Mouse (Mus musculus) C2C12 (cell line): ENCODE results near the gene Spen.

Source experiments
- CEBPB ChIP-seq: IDR thresholded peaks from one replicate; pipeline ENCODE4 v1.6.1; 2011; ENCODE audit warnings: low read depth, mild to moderate bottlenecking, control low read depth, moderate library complexity
- CTCF ChIP-seq: IDR thresholded peaks from one replicate; pipeline ENCODE4 v1.5.1; 2011; ENCODE audit not compliant: control insufficient read depth, insufficient read depth, insufficient read length
- MAX ChIP-seq: IDR thresholded peaks from one replicate; pipeline ENCODE4 v1.6.1; 2011; ENCODE audit warnings: mild to moderate bottlenecking, control low read depth
- MYOD1 ChIP-seq: IDR thresholded peaks from one replicate; pipeline ENCODE4 v1.6.1; 2011; ENCODE audit warnings: low read depth; ENCODE audit not compliant: control insufficient read depth, insufficient read length
- MYOG ChIP-seq: IDR thresholded peaks from one replicate; pipeline ENCODE4 v1.6.1; 2011; ENCODE audit not compliant: control insufficient read depth, insufficient read length; ENCODE audit errors: extremely low read depth
- USF1 ChIP-seq: IDR thresholded peaks from one replicate; pipeline ENCODE4 v1.6.1; 2011; ENCODE audit warnings: low read depth, mild to moderate bottlenecking, control low read depth, moderate library complexity

GRCm38 (mm10) chr4:141528938-141529337 is 9.5 kb downstream of the Spen start:
- TF ChIP-seq CTCF (no peak), USF1 (no peak), MYOD1 (no peak), CEBPB (no peak), MAX (no peak), MYOG (no peak)
